Mouse (Mus musculus) heart, postnatal 0 days (tissue): ENCODE results near the gene Fam171b.

Experiments
- CTCF ChIP-seq: IDR thresholded peaks from 2 replicates; pipeline ENCODE4 v1.5.1; 2016; ENCODE audit warnings: antibody characterized with exemption, control low read depth, low read depth
- EP300 ChIP-seq: IDR thresholded peaks from 2 replicates; pipeline ENCODE4 v1.6.1; 2016; ENCODE audit warnings: antibody characterized with exemption, low read depth

DNA sequence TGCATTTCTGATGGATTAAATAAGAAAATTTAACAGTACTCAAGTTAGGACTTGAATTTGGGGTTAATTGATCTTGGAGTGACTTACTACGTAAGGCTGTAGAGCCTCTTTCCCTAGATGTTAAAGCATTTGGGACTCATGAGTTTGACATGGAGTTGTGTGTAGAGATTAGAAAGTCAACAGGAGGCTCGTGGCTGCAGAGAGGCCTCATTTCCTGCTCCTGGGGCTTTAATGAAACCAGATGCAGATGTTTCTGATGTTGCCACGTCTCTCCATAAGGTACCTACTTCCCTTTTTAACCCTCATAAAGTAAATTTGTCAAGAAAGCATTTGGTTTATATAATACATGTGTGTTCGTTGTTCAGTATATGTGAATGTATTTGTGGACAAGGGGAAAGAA, 43.8 kb downstream of the Fam171b start:
- TF ChIP-seq CTCF (no peak), EP300 (no peak)
